Mouse (Mus musculus): ENCODE results near the gene Gm20388.

Gene Gm20388

GRCm38 (mm10) chr8:120595963-120596362 is 685.3 kb downstream of the Gm20388 start:
- peak; percentile 77 for DNase-seq

- DNase-seq: no peak
Measured at GRCm38 (mm10) chr8:120598579-120598978, 687.9 kb downstream of the Gm20388 start.

- DNase-seq: peak; percentile 88 to 89
Measured at GRCm38 (mm10) chr8:120599504-120599903, 688.9 kb downstream of the Gm20388 start.

GRCm38 (mm10) chr8:120602672-120603071 is 692.0 kb downstream of the Gm20388 start:
- DNase-seq: no peak

GRCm38 (mm10) chr8:120607460-120607859 is 696.8 kb downstream of the Gm20388 start:
- DNase-seq: peak in 1 of 2 experiments; percentile 9

GRCm38 (mm10) chr8:120607885-120608284 is 697.2 kb downstream of the Gm20388 start:
- DNase-seq: peak; percentile 87

- DNase-seq: no peak
Measured at GRCm38 (mm10) chr8:120610824-120611223, 700.2 kb downstream of the Gm20388 start.

GRCm38 (mm10) chr8:120614491-120614890 is 703.9 kb downstream of the Gm20388 start:
- DNase-seq: no peak

GRCm38 (mm10) chr8:120616663-120617626 is 706.3 kb downstream of the Gm20388 start:
- DNase-seq: no peak

GRCm38 (mm10) chr8:120618110-120618509 is 707.5 kb downstream of the Gm20388 start:
- peak; percentile 80 to 82 for DNase-seq

GRCm38 (mm10) chr8:120619235-120620180 is 708.9 kb downstream of the Gm20388 start:
- DNase-seq: no peak

- no peak for DNase-seq
Measured at GRCm38 (mm10) chr8:120620441-120620840, 709.8 kb downstream of the Gm20388 start.

- no peak for DNase-seq
Measured at GRCm38 (mm10) chr8:120622161-120622560, 711.5 kb downstream of the Gm20388 start.

GRCm38 (mm10) chr8:120623608-120624007 is 713.0 kb downstream of the Gm20388 start:
- no peak for DNase-seq

- DNase-seq: no peak
Measured at GRCm38 (mm10) chr8:120626461-120626860, 715.8 kb downstream of the Gm20388 start.

GRCm38 (mm10) chr8:120627298-120627697 is 716.7 kb downstream of the Gm20388 start:
- no peak for DNase-seq

- no peak for DNase-seq
Measured at GRCm38 (mm10) chr8:120630031-120630430, 719.4 kb downstream of the Gm20388 start.

- no peak for DNase-seq
Measured at GRCm38 (mm10) chr8:120630848-120631247, 720.2 kb downstream of the Gm20388 start.

- DNase-seq: no peak
Measured at GRCm38 (mm10) chr8:120631441-120632375, 721.1 kb downstream of the Gm20388 start.

GRCm38 (mm10) chr8:120632969-120633664 is 722.5 kb downstream of the Gm20388 start:
- no peak for DNase-seq

- DNase-seq: peak; percentile 16 to 23
Measured at GRCm38 (mm10) chr8:120633665-120634271, 723.1 kb downstream of the Gm20388 start.

Measured in B cell, adult 2 months (primary cell).